Mouse (Mus musculus): ENCODE measurements around the gene Begain. TPM values are rescaled to one million over a fixed set of nuclear protein-coding genes. Genes with fewer than 3 reads are reported as not detected.

Gene Begain
- total RNA-seq, 2 experiments from 2014 or later, result 164 to 172 TPM

GRCm38 (mm10) chr12:108990425-108990824 is 77.6 kb downstream of the Begain start:
- intact Hi-C loops (cut with DNase I), result no loop called here
- DNase-seq (ENCODE audit: low spot score in 2 of 2), result no peak

- DNase-seq (ENCODE audit: low spot score in 2 of 2), result no peak
- intact Hi-C loops (cut with DNase I), result no loop called here
These were observed 80.6 kb downstream of the Begain start for GRCm38 (mm10) chr12:108987448-108987847.

GRCm38 (mm10) chr12:108985025-108985424 is 83.0 kb downstream of the Begain start:
- DNase-seq (ENCODE audit: low spot score in 2 of 2), result no peak
- intact Hi-C loops (cut with DNase I), result no loop called here

- no peak for DNase-seq (ENCODE audit: low spot score in 2 of 2)
- intact Hi-C loops (cut with DNase I), result no loop called here
These were observed 83.5 kb downstream of the Begain start for GRCm38 (mm10) chr12:108984471-108984870.

GRCm38 (mm10) chr12:108983496-108983895 is 84.5 kb downstream of the Begain start:
- intact Hi-C loops (cut with DNase I), result no loop called here
- DNase-seq (ENCODE audit: low spot score in 2 of 2), result no peak

GRCm38 (mm10) chr12:108982684-108982960 is 85.4 kb downstream of the Begain start:
- intact Hi-C loops (cut with DNase I), result no loop called here
- DNase-seq (ENCODE audit: low spot score in 2 of 2), result no peak

Other genes starting within 250 kb of the Begain start
- gene Slc25a29, start 232.3 kb downstream of the Begain start, total RNA-seq (2021), result 10 to 100 TPM; 14.7 to 15.8 TPM
- 1 to 10 TPM; 7.3 to 8.3 TPM for gene Slc25a47, start 232.2 kb downstream of the Begain start, total RNA-seq (2021)
- 1 to 10 TPM; 7.4 TPM for gene Wdr25, start 174.6 kb downstream of the Begain start, total RNA-seq (2021)
- 10 to 100 TPM; 90.7 to 93.2 TPM for gene Wars, start 174.0 kb downstream of the Begain start, total RNA-seq (2021)

Measured in left cerebral cortex, postnatal 14 days (tissue).